Mouse (Mus musculus) kidney, postnatal 0 days (tissue): ENCODE measurements around the gene Tab3. TPM values are rescaled to one million over a fixed set of nuclear protein-coding genes. Genes with fewer than 3 reads are reported as not detected.

Experiments used
- ATAC-seq: fragments of 200-750 bp; cut with Nextera tagmentation; replicated peaks from 2 replicates; pipeline ENCODE4 v1.8.0; 2017; ENCODE audit warnings: low read depth, moderate number of reproducible peaks, moderate TSS enrichment, moderate library complexity; ENCODE audit not compliant: low FRiP score
- DNase-seq: peaks from one replicate; pipeline ENCODE4 v3.0.0-alpha.2; 2016; ENCODE audit warnings: low spot score
- H3K27ac ChIP-seq: fragments of 300-500 bp; sonication (generic); 2 replicates; pipeline ENCODE4 v1.5.1; 2014; ENCODE audit warnings: mild to moderate bottlenecking
- H3K27me3 ChIP-seq: fragments of 300-500 bp; sonication (generic); 2 replicates; pipeline ENCODE4 v1.6.1; 2014; ENCODE audit warnings: low read length, mixed read lengths; ENCODE audit not compliant: insufficient read depth
- H3K36me3 ChIP-seq: fragments of 300-500 bp; sonication (generic); 2 replicates; pipeline ENCODE4 v1.6.1; 2014; ENCODE audit warnings: low read length, mixed read lengths; ENCODE audit not compliant: insufficient read depth
- H3K4me1 ChIP-seq: fragments of 300-500 bp; sonication (generic); replicated peaks from 2 replicates; pipeline ENCODE4 v1.6.1; 2014; ENCODE audit warnings: antibody characterized with exemption, low read length, mixed read lengths; ENCODE audit not compliant: insufficient read depth
- H3K4me2 ChIP-seq: fragments of 300-500 bp; sonication (generic); 2 replicates; pipeline ENCODE4 v1.6.1; 2014; ENCODE audit warnings: mild to moderate bottlenecking, low read length, moderate library complexity, mixed read lengths
- H3K4me3 ChIP-seq: fragments of 300-500 bp; sonication (generic); replicated peaks from 2 replicates; pipeline ENCODE4 v1.5.1; 2014; ENCODE audit warnings: low read depth, low read length
- H3K9ac ChIP-seq: fragments of 300-500 bp; sonication (generic); 2 replicates; pipeline ENCODE4 v1.6.1; 2014; ENCODE audit warnings: low read depth, low read length
- H3K9me3 ChIP-seq: fragments of 300-500 bp; sonication (generic); replicated peaks from 2 replicates; pipeline ENCODE4 v1.6.1; 2016; ENCODE audit warnings: low read length, inconsistent platforms, mixed read lengths
- CTCF ChIP-seq: IDR thresholded peaks from 2 replicates; pipeline ENCODE4 v1.5.1; 2016; ENCODE audit warnings: antibody characterized with exemption, low read depth, mild to moderate bottlenecking, moderate library complexity
- WGBS: fragments of 180-500 bp; shearing (Covaris S2); extraction: QIAGEN DNeasy Blood & Tissue Kit; methylation state at CpG from one replicate; pipeline ENCODE4 v1.1.7; 2014; 5-methylcytosine and 5-hydroxymethylcytosine counted together
- microRNA-seq: library from miRNA; unstranded; fragments of <30 nt; microRNA quantifications from one replicate; pipeline ENCODE4, GENCODE M21; 2016
- polyA plus RNA-seq: library from polyadenylated mRNA; unstranded; fragments of >200 nt; fragmentation: Nextera tagmentation; extraction: Ambion mirVana; gene quantifications from 2 replicates; pipeline ENCODE4 v1.2.1, GENCODE M21; 2015

Gene Tab3
- polyA plus RNA-seq, 1 experiment from 2014 or later: 4.4 TPM

- Histone ChIP-seq H3K9ac (no peak overlapping the region), H3K36me3 (no peaks in the 10 kb centered on the region), H3K4me2 (no peak overlapping the region), H3K4me3 (no peak overlapping the region), H3K9me3 (no peaks in the 10 kb centered on the region), H3K4me1 (no peaks in the 10 kb centered on the region), H3K27me3 (no peaks in the 10 kb centered on the region), H3K27ac (no peak overlapping the region)
- DNase-seq (no peak), ATAC-seq (no peak)
- TF ChIP-seq CTCF: no peak
- WGBS: 49% methylated on average over 1 of the region's 1 CpGs
These were observed 108.3 kb downstream of the Tab3 start for GRCm38 (mm10) chrX:85682125-85682524.

- WGBS: 67% methylated on average over 2 of the region's 2 CpGs
- Histone ChIP-seq H3K27ac (no peak overlapping the region), H3K4me3 (no peak overlapping the region), H3K36me3 (no peaks in the 10 kb centered on the region), H3K27me3 (no peaks in the 10 kb centered on the region), H3K4me1 (no peaks in the 10 kb centered on the region), H3K9me3 (no peaks in the 10 kb centered on the region), H3K4me2 (no peak overlapping the region), H3K9ac (no peak overlapping the region)
- no peak for DNase-seq
- no peak for ATAC-seq
- TF ChIP-seq CTCF: peak; percentile 21; the same call in 1 of the 2 replicates
These were observed 109.9 kb downstream of the Tab3 start for GRCm38 (mm10) chrX:85683723-85684122.

Small RNA genes within 50 kb of the gene (microRNA-seq; reads per million reads assigned to microRNA genes)
- gene Gm44378: not detected

Other genes starting within 250 kb of the Tab3 start
- 55.6 and 59.5 TPM in 2 replicates for gene Gk, start 202.8 kb downstream of the Tab3 start, polyA plus RNA-seq